Mouse (Mus musculus): ENCODE results near the gene Nfib.

Nfib gene

DNA sequence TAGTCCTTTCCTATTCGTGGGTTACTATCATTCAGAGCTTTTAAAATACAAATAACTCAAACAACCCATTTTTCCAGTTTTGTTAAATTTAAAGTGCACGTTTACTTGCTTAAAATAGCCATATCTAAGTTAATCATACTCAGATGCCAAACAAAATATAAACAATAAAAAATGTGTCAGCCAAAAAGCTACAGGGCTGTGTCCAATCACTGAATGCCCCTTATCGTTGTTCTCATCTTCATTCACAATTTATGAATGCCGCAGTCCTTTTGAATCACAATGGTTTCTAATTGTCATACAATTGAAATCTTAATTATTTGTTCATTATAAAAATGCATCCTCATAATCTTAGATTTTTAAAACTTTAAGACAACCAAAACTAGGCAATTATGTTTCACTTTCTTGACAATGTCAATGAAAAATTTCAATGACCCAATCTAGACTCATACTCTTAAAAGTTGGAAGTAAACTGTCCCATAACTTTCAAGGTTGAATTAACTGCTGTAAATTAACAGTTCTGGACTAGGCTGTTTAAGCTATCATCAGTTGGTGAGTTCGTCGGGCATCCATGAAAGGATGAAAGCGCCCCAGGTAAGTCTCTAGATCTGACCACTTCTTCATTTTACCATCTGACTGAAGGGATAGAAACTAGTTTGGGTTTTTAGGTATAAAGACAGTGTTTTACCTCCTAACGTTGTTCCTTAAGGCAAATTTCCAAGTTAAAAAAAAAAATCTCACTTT lies 202.1 kb downstream of the Nfib start:
- in situ Hi-C loops (cut with MseI, MboI), result no loop called here

DNA sequence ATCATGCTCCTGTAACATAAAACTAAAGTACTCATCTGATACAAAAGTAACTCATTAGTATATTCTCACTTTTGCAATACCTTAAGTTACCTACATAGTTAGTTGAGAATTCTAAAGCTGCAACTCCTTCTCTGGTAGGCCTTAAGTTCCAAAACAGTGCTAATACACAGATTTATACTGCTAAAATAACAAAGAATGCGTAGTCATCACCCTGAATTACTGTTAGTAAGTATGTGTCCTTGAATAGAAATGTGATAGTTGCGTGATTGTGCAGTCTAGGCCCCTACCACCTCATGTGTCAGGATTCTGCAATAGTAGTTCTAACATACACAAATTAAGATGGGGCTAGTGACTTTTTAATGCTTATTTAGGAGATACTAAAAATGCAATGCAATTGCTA lies 202.9 kb downstream of the Nfib start:
- in situ Hi-C loops (cut with MseI, MboI), result no loop called here

DNA sequence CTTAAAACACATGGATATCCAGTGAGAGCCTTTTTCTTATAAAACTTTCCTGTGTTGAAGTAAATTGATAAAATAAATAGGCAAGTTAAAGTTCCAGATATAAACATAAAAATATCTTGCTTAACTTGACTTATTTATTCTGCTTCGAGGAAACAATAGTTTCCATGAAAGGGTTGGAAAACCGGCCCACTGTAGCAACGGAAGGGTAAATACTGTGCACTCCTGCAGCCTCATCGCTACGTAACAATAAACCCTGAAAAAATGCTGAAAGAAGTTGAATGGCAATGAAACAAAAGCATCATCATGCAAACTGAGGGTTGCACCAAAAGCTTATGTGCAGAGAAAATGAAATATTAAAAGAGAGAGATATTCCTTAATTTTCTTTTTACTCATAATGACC lies 203.5 kb downstream of the Nfib start:
- in situ Hi-C loops (cut with MseI, MboI), result no loop called here

DNA sequence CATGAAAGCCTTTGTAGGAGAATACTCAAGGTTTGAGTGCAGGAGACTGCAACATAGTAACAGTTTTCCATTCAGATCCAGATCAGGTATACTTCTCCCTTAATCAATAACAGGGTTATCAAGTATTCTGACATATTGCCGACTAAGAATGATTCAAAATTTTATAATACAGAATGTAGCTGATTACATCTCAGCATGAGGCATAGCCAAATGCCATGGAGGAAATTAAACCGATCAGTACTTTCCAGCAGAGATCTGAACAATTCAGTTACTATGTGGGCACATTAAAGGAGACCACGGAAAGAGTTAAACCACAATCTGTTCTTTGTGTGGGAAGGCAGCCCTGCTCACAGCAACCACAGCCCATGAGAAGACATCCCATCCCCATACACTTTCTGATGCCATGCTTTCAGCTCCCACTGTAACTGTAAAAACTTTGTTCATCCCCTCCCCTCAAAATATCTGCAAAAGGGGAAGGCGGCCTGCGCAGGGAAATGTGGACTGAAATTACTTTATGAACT lies 204.9 kb downstream of the Nfib start:
- in situ Hi-C loops (cut with MseI, MboI), result no loop called here

DNA sequence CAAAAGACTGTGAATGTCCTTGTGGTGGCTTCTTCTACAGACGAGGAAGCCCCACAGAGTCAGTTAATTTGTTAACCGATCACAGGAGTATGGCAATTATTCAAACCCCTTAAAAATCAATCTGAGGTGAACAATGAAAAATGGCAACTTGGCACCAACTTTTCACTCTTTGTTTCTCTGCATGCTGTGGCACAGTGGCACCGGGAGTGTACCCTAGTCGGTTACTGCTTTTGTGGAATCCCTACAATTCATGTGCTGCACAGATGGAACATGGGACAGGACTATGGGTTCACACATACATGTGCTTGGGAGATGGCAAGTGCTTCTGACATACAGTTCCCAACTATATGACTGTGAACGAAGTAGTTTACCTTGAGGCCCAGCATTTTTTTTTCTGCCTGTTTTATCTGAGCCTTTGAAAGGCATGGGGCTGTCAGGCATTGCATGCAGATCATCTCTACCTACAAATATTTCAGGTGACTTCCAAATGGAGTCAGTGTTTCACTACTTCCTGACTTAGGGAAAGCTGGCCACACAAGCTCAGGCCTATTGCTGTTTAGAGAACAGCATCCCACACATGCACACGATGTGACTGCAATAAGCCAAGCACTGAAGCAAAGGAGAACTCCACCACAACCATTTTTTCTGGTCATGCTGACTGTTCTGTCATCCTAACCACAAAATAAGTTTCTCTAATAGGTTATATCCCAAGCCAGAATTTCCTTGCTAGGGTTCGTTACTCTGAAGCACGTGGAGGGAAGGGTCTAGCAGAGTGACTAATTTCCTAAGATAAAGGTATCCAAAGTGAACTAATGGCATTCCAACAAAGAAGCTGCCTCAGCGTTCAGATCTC lies 205.6 kb downstream of the Nfib start:
- in situ Hi-C loops (cut with MseI, MboI), result no loop called here

DNA sequence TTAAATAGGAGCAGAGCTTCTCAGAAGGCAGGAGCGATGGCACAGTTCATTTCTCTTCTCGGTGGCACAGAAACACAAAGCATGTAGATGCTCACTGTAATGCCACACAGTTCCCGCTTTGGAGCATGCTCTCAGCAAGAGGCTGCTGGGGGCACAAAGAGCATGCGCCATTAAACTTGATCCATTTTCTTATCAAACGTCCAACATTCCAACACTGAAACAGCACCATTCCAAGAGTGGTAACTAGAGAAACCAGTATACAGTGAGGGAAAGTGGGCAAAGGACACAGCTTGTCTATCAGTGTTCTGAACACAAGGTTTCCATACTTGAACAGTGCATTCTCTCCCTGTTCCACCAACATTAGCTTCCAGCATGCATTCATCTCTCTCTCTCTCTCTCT lies 206.3 kb downstream of the Nfib start:
- in situ Hi-C loops (cut with MseI, MboI), result no loop called here

DNA sequence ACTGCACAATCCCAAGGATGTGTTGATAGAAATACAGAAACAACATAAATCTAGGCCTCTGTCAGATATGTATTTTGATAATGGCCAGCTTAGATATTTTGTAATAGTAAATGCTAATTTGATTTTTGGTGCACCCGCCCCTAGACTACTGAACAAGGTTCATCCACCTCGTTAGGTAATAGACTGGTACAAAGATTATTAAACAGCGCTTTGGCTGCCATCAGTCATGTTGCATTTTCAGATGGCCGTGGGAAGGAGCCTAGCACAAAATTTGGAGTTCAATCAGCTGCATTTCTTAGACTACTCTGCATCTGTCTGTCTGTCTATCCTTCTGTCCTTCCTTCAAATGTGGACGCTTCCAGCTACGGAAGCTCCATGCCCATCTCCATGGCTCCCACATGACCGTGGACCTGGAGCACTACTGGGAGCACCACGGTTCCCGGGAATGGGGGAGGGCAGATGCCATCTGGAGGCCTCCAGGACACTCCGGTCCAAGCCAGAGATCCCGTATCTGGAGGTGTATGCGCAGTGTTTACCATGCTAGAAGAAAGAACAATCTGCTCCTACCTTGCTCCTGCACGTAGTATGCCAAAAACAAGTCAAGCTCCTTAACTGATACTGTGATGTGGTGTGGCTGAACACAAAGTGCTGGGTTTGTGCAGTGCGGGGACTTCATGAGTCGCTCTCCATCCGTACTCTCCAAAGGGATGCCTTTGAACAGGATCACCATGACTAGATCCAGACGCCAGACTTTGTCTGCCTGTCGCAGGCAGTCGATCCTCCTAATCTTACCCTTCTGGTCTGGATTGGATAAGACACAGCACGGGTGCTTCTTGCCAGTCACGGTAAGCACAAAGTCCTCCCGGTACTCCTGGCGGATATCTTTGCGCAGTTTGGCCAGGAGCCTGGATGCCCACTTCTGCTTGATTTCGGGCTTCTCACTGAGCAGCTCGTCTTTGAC lies 207.6 kb downstream of the Nfib start:
- in situ Hi-C loops (cut with MseI, MboI), result no loop called here

DNA sequence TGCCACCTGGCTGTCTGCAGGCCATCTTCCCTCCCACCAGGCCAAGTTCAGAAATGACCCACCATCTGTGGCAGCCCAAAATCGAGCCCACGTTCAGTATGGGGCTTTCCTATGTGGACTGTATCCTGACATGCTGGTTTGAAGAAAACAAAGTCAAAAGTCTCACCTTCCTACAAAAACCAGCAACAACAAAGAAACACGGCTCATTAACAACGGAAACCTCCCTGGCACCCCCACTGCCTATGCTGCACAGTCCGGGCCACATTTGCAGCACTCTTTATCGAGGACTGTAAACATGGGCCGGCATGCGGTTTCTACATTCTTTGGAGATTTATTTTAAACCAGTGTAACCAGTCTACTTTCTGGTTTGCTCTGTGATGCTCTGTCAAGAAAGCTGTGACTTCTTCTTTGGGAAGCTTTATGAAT lies 208.4 kb downstream of the Nfib start:
- in situ Hi-C loops (cut with MseI, MboI), result no loop called here

DNA sequence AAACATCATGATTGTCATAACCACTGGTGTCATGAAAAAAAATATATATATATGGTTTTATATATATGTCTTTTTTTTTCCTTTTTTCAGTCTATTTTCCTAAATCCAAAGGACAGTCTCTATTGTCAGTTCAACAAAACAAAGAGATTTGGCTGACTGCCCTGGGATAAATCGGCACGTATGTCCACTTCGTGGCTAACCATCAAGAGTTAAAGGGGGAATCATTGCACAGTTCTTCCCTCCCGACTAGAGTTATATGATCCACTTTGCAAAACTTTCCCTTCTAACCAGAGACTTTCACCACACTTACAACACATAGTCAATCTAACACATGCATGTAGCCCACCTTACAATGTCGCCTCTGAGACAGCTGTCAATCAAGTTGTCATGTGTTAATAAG lies 209.2 kb downstream of the Nfib start:
- in situ Hi-C loops (cut with MseI, MboI), result no loop called here

DNA sequence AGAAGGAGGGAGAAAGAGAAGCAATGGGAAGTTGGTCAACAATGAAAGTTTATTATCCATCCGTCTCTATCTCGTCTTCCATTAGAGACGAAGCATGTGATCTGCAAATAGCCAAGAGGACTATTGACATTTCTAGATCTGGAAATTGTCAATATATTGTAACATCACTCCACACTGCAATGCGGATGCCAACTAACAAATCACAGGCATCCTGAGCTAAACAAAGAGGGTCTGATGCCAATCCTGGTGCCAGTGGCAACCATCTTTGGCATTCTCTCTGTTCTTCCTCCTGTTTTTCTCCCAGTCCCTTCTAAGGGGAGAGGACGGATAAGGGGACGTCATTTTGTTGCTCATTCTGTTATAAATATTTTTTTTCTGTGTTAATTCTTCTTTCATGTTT lies 209.9 kb downstream of the Nfib start:
- in situ Hi-C loops (cut with MseI, MboI), result no loop called here

DNA sequence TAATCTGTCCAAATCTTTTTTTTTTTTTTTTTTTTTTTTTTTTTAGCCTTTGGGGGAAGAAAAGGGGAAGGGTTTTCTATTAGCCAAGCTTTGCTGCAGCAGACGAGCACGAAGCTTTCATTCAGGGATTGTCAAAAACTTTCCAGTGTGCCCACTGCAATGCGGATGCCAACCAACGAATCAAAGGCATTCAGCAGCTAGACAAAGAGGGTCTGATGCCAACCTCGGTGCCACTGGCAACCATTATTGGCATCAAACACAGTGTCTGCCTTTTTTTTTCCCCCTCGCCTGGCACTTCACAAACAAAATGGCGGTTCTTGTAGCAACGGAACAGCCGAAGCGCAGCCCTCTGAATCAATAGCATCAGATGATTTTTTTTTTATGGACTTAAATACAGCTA lies 210.7 kb downstream of the Nfib start:
- in situ Hi-C loops (cut with MseI, MboI), result no loop called here

DNA sequence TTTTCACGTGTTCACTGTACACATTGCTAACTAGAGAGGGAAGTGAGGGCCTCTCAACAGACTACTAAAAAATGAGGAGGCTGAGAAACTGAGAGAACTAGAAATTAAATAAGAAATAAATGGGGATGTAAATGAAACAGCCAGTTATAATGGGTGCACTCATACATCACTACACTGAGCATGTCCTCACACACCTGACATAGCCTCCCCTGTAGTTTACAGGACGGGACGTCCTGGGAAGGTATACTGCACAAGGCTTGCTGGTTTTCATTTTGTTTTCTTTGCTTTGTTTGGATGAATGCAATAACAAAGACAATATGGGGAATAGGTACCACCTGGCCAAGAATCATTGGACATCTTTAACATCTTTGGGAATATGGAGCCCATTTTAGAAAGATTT lies 211.1 kb downstream of the Nfib start:
- in situ Hi-C loops (cut with MseI, MboI), result no loop called here

DNA sequence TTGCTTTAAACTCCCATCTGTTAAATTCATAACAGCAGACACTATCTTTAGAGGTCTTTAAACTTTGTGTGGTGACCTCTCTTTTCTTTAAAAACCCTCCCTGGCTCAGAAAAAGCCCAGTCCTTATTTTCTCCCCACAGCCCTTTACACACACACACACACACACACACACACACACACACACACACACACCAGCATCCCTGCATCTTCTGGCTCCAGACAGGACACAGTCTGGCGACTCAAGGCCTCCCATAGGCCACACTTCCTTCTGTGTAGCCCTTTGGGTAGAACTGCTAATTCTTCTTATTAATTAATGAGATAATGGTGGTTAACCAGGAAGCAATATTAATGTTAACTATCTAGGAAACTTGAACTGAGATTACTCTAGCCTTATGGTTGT lies 211.7 kb downstream of the Nfib start:
- in situ Hi-C loops (cut with MseI, MboI), result no loop called here

DNA sequence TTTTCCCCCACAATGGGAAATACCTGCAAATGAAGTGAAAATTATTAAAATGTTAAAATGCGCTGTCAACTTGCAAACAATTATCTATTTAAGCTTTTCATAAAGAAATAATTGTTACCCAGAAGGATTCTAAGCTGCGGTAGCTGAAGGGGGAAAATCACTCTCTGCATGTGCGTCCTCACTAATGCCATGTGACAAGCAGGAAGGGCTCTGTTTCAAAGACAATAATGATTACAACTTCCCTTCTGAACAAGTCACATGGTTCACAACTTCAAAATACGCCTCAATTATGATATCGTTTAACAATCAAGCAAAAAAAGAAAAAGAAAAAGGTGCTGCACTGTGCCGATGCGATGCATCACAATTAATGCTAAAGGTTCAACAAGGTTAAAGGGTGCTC lies 212.2 kb downstream of the Nfib start:
- in situ Hi-C loops (cut with MseI, MboI), result no loop called here

DNA sequence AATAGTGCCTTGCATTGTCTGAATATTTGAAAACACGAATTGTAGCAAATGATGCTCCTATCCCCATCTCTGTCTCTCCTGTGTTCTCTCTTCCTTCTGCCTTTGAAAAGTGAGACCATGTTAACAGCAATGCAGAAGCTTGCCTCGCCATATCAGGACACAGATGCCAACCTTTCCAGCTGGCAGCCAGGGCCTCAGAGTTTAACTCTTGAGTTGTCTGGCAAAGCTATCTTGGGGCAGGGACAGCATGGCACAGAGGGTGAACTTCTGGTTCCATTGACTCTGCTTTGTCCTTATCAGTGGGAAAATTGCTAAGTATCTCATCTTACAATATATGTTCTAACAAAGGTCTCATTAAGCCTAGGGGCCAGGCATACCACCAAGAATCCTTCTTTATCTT lies 212.8 kb downstream of the Nfib start:
- in situ Hi-C loops (cut with MseI, MboI), result no loop called here

DNA sequence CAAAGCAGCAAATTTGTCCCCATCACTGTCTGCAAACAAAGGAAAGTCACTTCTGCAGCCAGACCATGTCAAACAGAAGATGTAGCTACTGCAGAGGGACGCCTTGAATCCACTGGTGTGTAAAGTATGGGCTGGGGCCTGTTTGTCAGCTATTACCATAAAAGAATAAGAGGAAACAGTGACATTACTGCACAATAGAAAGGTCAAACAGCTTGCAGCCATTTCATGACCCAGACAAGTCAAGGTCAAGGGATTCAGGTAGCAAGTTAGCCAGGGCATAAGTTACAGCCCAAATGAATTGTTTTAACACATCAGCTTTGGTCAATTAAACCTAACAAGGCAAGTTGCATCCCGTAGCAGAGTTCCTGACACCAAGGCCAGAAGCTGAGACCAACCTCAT lies 215.6 kb downstream of the Nfib start:
- in situ Hi-C loops (cut with MseI, MboI), result no loop called here

DNA sequence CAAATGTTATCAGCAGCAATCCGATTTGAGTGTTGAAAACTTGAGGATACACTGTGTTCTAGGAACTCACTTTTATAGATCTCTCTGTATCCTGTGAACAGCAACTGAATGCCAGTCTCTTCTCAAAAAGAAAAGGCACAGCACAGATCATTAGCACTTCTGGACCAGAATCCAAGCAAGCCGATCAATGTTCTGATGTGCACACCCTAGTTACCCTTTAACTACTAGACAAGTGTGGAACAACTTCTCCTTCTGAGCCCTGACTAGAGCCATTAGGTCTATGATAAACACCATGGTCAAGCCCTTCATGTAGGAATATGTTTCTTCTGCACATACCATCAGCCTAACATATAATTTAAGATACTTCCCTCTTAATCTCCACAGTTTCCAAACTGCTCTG lies 219.6 kb downstream of the Nfib start:
- in situ Hi-C loops (cut with MseI, MboI), result no loop called here

DNA sequence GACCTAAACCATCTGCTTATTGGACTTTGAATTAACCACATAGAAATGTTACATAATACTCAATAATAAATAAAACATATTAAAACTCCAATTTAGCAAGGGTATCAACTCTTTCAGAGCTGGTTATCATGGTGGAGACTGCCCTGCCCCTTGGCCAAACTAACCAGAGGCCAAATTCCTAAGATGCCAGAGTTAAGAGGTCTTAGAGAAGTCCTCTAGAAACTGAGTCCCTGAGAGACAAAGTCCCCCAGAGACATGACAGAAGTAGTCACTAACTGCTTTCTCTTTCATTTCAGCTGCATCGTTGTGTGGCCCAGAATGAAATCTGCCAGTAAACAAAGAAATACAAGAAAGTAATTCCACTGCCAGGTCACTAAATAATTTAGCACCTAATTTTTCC lies 221.7 kb downstream of the Nfib start:
- in situ Hi-C loops (cut with MseI, MboI), result no loop called here

DNA sequence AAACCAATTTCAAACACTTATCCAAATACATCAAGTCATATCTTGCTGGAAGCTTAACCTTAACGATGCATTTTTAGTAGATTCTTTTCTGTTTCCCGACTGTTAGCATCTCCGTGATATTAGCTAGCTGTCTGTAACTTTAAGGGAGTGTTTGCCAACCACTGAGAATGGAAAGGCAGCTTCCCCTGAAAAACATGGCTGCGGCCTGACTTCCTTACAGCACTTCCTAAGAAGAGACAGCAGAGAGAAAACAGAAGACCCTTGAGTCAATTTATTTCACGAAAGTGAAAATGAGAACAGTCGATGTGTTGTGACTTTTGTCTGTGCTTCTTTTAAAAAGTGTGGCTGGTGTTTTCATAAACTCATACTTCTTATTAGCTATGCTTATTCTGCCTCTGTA lies 222.3 kb downstream of the Nfib start:
- in situ Hi-C loops (cut with MseI, MboI), result no loop called here

DNA sequence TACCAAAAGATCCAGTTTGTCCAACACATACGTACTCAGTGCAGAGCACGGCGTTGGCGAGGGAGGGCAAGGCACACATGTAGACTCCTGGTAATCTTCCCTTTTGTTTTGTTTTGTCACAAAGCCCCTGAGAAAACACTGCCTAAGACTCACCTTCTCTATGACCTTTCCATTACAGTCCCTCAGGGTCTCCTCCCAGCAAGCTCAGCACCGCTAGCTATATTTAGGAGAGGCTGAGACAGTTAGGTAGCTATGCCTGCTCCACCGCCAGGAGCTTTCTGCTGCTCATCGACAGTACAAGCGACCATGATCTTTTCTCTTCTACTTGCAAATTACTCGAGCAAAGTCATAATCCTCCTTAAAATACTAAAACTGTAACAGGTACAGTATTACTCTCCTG lies 224.9 kb downstream of the Nfib start:
- in situ Hi-C loops (cut with MseI, MboI), result no loop called here

DNA sequence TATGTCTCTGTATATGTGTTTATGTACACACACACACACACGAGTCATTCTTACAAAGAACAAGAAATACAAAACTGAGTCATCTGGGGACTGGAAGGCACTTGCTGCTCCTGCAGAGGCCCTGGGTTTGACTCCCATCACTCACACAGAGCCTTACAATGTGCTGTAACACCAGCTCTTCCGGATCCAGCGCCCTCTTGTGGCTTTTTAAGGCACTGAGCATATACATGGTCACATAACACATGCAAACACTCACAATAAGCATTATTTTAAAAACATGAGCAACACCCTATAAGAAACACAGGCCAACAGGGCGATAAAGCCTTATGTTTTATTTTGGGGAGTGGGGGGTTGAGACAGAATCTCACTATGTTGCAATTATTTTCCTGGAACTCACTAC lies 226.2 kb downstream of the Nfib start:
- in situ Hi-C loops (cut with MseI, MboI), result no loop called here

DNA sequence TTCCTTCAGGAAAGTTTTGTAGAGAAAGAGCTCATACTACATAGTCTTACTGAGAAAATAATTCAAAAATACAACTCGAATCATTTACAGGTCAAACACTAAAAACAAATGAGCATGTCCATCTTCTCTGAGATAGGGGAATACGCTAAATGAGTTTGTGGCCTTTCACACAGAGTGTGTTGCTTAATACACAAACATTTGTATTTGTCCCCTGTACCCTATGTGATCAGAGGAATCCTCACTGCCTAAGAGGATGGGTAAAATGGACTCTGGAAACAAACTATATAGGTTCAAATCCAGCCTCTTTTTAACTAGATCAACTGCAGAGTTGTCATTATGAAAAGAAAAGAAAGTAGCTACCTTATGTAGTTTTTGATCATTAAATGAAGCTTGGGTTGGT lies 227.8 kb downstream of the Nfib start:
- in situ Hi-C loops (cut with MseI, MboI), result no loop called here
